ENCODE assay signal across 11 mouse cellular contexts in the genomic region with DNA sequence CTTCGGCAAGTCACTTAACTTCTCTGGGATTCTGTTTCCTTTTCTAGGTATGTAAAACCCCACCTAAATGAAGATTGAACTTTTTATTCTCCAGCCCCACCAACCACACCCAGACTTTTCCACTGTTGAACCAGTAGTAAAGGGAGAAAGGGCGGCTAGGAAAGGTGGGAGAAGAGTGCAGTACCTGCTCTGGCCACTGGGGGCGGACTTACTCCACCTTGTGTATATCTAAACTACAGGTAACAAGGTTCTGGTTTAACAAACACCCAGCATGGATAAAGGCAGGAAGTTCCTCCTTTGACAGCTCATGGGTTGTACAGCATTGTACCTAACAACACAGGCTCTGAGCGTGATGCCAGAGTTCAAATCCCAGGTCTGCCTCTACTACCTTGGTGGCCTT. TPM values are rescaled to one million over a fixed set of nuclear protein-coding genes. Genes with fewer than 3 reads are reported as not detected.
A peak's percentile ranks its signal among the peaks of the same experiment; 100 is the strongest.
DNase-seq lines count a peak whose midpoint lies in the region; ATAC-seq and TF ChIP-seq lines count a peak whose summit lies in the region.
"Had no signal": no experiment of that assay in that cellular context is flagged by ENCODE, and none has a peak within 500 bp of the region (broad histone marks: within the 10 kb centered on the region; RNA-seq: fewer than 3 reads in every experiment).

No protein-coding gene starts in this region.

- no peaks in the 10 kb centered on the region for H3K4me1 ChIP-seq in hindbrain, postnatal 0 days (ENCODE audit: insufficient read depth, low read length)
- H3K4me1 ChIP-seq in hindbrain, embryonic 14.5 days (replicated peaks; ENCODE audit: control insufficient read depth, insufficient read depth, low read length): no peaks in the 10 kb centered on the region
- no peaks in the 10 kb centered on the region; a peak in 1 of 4 replicates for H3K4me1 ChIP-seq in ES-E14 (ENCODE audit: control insufficient read depth in 2 of 2, insufficient read depth in 2 of 2, low read length in 2 of 2, poor library complexity in 1 of 2)
- 0 out of 2 replicates have a peak, but pooled peaks cover 4% of the 10 kb centered on the region for H3K4me1 ChIP-seq in embryonic facial prominence, embryonic 10.5 days
- no peaks in the 10 kb centered on the region for H3K4me1 ChIP-seq in lung, embryonic 14.5 days (ENCODE audit: insufficient read depth)
- H3K4me1 ChIP-seq: embryonic facial prominence, embryonic 15.5 days; neural tube, embryonic 12.5 days had no signal

- H3K4me3 ChIP-seq in hindbrain, postnatal 0 days (ENCODE audit: low read length): no peak overlapping the region
- no peak overlapping the region for H3K4me3 ChIP-seq in hindbrain, embryonic 14.5 days (replicated peaks; ENCODE audit: low read length)
- no peak overlapping the region for H3K4me3 ChIP-seq in ES-E14 (ENCODE audit: insufficient read depth in 1 of 2, low read depth in 1 of 2, low read length in 2 of 2, poor library complexity in 1 of 2, severe bottlenecking in 1 of 2)
- no peak overlapping the region for H3K4me3 ChIP-seq in embryonic facial prominence, embryonic 10.5 days
- no peak overlapping the region for H3K4me3 ChIP-seq in lung, embryonic 14.5 days (ENCODE audit: low read depth, low read length)
- H3K4me3 ChIP-seq: embryonic facial prominence, embryonic 15.5 days; neural tube, embryonic 12.5 days had no signal

- no peak overlapping the region for H3K4me2 ChIP-seq in hindbrain, postnatal 0 days (ENCODE audit: low read depth, low read length)
- no peak overlapping the region for H3K4me2 ChIP-seq in hindbrain, embryonic 14.5 days (replicated peaks)
- no peak overlapping the region for H3K4me2 ChIP-seq in lung, embryonic 14.5 days
- H3K4me2 ChIP-seq: embryonic facial prominence, embryonic 15.5 days; neural tube, embryonic 12.5 days had no signal

- H3K27ac ChIP-seq in hindbrain, postnatal 0 days: no peak overlapping the region
- H3K27ac ChIP-seq in hindbrain, embryonic 14.5 days: no peak overlapping the region
- no peak overlapping the region for H3K27ac ChIP-seq in ES-E14 (ENCODE audit: insufficient read depth, low read depth, low read length, poor library complexity, severe bottlenecking)
- H3K27ac ChIP-seq in embryonic facial prominence, embryonic 10.5 days (replicated peaks): no peak overlapping the region
- no peak overlapping the region for H3K27ac ChIP-seq in lung, embryonic 14.5 days (ENCODE audit: low read depth)
- H3K27ac ChIP-seq: embryonic facial prominence, embryonic 15.5 days; neural tube, embryonic 12.5 days had no signal

- H3K9me3 ChIP-seq in hindbrain, postnatal 0 days (ENCODE audit: low read length): no peaks in the 10 kb centered on the region
- H3K9me3 ChIP-seq in hindbrain, embryonic 14.5 days (ENCODE audit: control insufficient read depth, low read length): no peaks in the 10 kb centered on the region
- no peaks in the 10 kb centered on the region for H3K9me3 ChIP-seq in ES-E14 (ENCODE audit: control insufficient read depth, insufficient read depth, low read depth, low read length)
- H3K9me3 ChIP-seq in embryonic facial prominence, embryonic 10.5 days: no peaks in the 10 kb centered on the region
- H3K9me3 ChIP-seq in lung, embryonic 14.5 days (ENCODE audit: low read depth, low read length): no peaks in the 10 kb centered on the region
- H3K9me3 ChIP-seq: embryonic facial prominence, embryonic 15.5 days; neural tube, embryonic 12.5 days had no signal

- TF ChIP-seq CTCF in hindbrain, postnatal 0 days (IDR thresholded peaks at IDR 0.05; ENCODE audit: low read depth): peak; percentile 87
- peak; percentile 91 for TF ChIP-seq CTCF in lung, embryonic 14.5 days (IDR thresholded peaks at IDR 0.05; ENCODE audit: low read depth)

- no peaks in the 10 kb centered on the region for H3K36me3 ChIP-seq in hindbrain, postnatal 0 days (ENCODE audit: insufficient read depth, low read length)
- H3K36me3 ChIP-seq in hindbrain, embryonic 14.5 days (replicated peaks; ENCODE audit: control insufficient read depth, insufficient read depth): no peaks in the 10 kb centered on the region
- H3K36me3 ChIP-seq in ES-E14 (ENCODE audit: control insufficient read depth, insufficient read depth, low read length, poor library complexity, severe bottlenecking): no peaks in the 10 kb centered on the region
- no peaks in the 10 kb centered on the region for H3K36me3 ChIP-seq in embryonic facial prominence, embryonic 10.5 days (replicated peaks)
- H3K36me3 ChIP-seq in lung, embryonic 14.5 days (ENCODE audit: insufficient read depth): no peaks in the 10 kb centered on the region
- H3K36me3 ChIP-seq: embryonic facial prominence, embryonic 15.5 days; neural tube, embryonic 12.5 days had no signal

- ATAC-seq in hindbrain, postnatal 0 days: no peak
- no peak for ATAC-seq in hindbrain, embryonic 14.5 days (ENCODE audit: low FRiP score)
- no peak for ATAC-seq in lung, embryonic 14.5 days (ENCODE audit: insufficient read depth)

- DNase-seq in hindbrain, postnatal 0 days (ENCODE audit: low spot score): no peak
- no peak for DNase-seq in hindbrain, embryonic 14.5 days (ENCODE audit: low spot score)
- DNase-seq in A20 (ENCODE audit: low read depth, low spot score) (peak; percentile 48), ES-E14 (ENCODE audit: low read depth, low spot score) (peak; percentile 58)
- DNase-seq in embryonic facial prominence, embryonic 10.5 days (ENCODE audit: low spot score): peak; percentile 60
- DNase-seq in lung, embryonic 14.5 days: peak; percentile 62
- peak; percentile 81 for DNase-seq in thymus, postnatal 4 days
- no peak for DNase-seq in right cerebral cortex, adult 18-20 months

- WGBS in hindbrain, postnatal 0 days: 49% methylated on average over 4 of the region's 4 CpGs
- WGBS in hindbrain, embryonic 14.5 days: 47% methylated on average over 4 of the region's 4 CpGs
- WGBS in embryonic facial prominence, embryonic 10.5 days: 40% methylated on average over 4 of the region's 4 CpGs
- 41% methylated on average over 4 of the region's 4 CpGs for WGBS in lung, embryonic 14.5 days

- in situ Hi-C loops in ES-E14 (cut with MboI; ENCODE audit: low sequenced_read_pairs in 2 of 2, unreplicated experiment in 2 of 2): loop anchor here (10.0 kb wide), 1 partner anchor 207 kb away; no protein-coding TSS in a partner anchor

- H3K9ac ChIP-seq in hindbrain, postnatal 0 days (replicated peaks; ENCODE audit: low read length): no peak overlapping the region
- H3K9ac ChIP-seq in hindbrain, embryonic 14.5 days: no peak overlapping the region
- no peak overlapping the region for H3K9ac ChIP-seq in ES-E14 (ENCODE audit: insufficient read depth, low read depth, low read length, poor library complexity, severe bottlenecking)
- no peak overlapping the region for H3K9ac ChIP-seq in lung, embryonic 14.5 days
- H3K9ac ChIP-seq: embryonic facial prominence, embryonic 15.5 days; neural tube, embryonic 12.5 days had no signal

- peaks cover 26% of the 10 kb centered on the region for H3K27me3 ChIP-seq in hindbrain, postnatal 0 days (ENCODE audit: insufficient read depth, low read length)
- peaks cover 89% of the 10 kb centered on the region for H3K27me3 ChIP-seq in hindbrain, embryonic 14.5 days (ENCODE audit: control insufficient read depth, insufficient read depth, low read length)
- H3K27me3 ChIP-seq in embryonic facial prominence, embryonic 10.5 days (replicated peaks; ENCODE audit: low read depth, poor library complexity, severe bottlenecking): peaks cover 54% of the 10 kb centered on the region
- H3K27me3 ChIP-seq in lung, embryonic 14.5 days (ENCODE audit: insufficient read depth, low read length): peaks cover 9% of the 10 kb centered on the region; the same call in 1 of the 2 replicates

TF ChIP-seq in ES-E14, 5 proteins besides CTCF, POLR2A, EP300 and RAD21:
- TF ChIP-seq MAFK (IDR thresholded peaks at IDR 0.05; ENCODE audit: insufficient read depth, low read depth, low read length) (no peak), ZC3H11A (IDR thresholded peaks at IDR 0.05; ENCODE audit: borderline replicate concordance, low read depth, low read length) (peak; percentile 31; the same call in 1 of the 2 replicates), ZNF384 (IDR thresholded peaks at IDR 0.05; ENCODE audit: low read depth, low read length) (no peak), HCFC1 (IDR thresholded peaks at IDR 0.05; ENCODE audit: borderline replicate concordance, insufficient read depth, low read length) (no peak), CHD2 (IDR thresholded peaks at IDR 0.05; ENCODE audit: low read depth, low read length) (no peak)

RNA-seq across cellular contexts. Expression of gene Mafb, which starts 11.4 kb away (rescaled TPM):
- 12.4 and 19.4 TPM in 2 replicates for total RNA-seq in hindbrain, postnatal 0 days (2014; rRNA removed)
- 13.9 and 14.6 TPM in 2 replicates for polyA plus RNA-seq in hindbrain, postnatal 0 days (2015; fragmentation: Nextera tagmentation; extraction: Ambion mirVana)
- 25.1 and 29.0 TPM in 2 replicates for polyA plus RNA-seq in hindbrain, embryonic 14.5 days (2014; fragmentation: Nextera tagmentation; extraction: Ambion mirVana)
- total RNA-seq in ES-E14 (2012; rRNA removed): 0.21 and 0.45 TPM in 2 replicates
- polyA plus RNA-seq in embryonic facial prominence, embryonic 10.5 days (2016; fragmentation: Nextera tagmentation; extraction: Ambion mirVana): 5.3 and 6.7 TPM in 2 replicates
- 2.8 and 3.4 TPM in 2 replicates for polyA plus RNA-seq in lung, embryonic 14.5 days (2014; fragmentation: Nextera tagmentation; extraction: Ambion mirVana)

RNA-seq across cellular contexts. Expression of gene Gm826, which starts 44.3 kb away (rescaled TPM):
- 1.1 TPM in 1 of 2 replicates, not detected in the other for total RNA-seq in hindbrain, postnatal 0 days (2014; rRNA removed)
- not detected in 2 replicates for polyA plus RNA-seq in hindbrain, postnatal 0 days (2015; fragmentation: Nextera tagmentation; extraction: Ambion mirVana)
- 0.36 TPM in 1 of 2 replicates, not detected in the other for polyA plus RNA-seq in hindbrain, embryonic 14.5 days (2014; fragmentation: Nextera tagmentation; extraction: Ambion mirVana)
- total RNA-seq in ES-E14 (2012; rRNA removed): not detected in 2 replicates
- 0.19 and 0.36 TPM in 2 replicates for polyA plus RNA-seq in embryonic facial prominence, embryonic 10.5 days (2016; fragmentation: Nextera tagmentation; extraction: Ambion mirVana)
- 0.70 TPM in 1 of 2 replicates, not detected in the other for polyA plus RNA-seq in lung, embryonic 14.5 days (2014; fragmentation: Nextera tagmentation; extraction: Ambion mirVana)
- total RNA-seq: layer of hippocampus, postnatal 25 days had no signal

Comparison
In these comparisons a context has a peak if more than half of its experiments do, and no peak if none do; other contexts are left out.
1. DNase-seq: peak in A20 (single experiment), ES-E14 (single experiment), embryonic facial prominence, embryonic 10.5 days (single experiment), lung, embryonic 14.5 days (single experiment) and thymus, postnatal 4 days (single experiment); none in hindbrain, postnatal 0 days (single experiment), hindbrain, embryonic 14.5 days (single experiment) and right cerebral cortex, adult 18-20 months (single experiment).